Mouse (Mus musculus) heart, embryonic 11.5 days (tissue): ENCODE data around the gene Fat2. TPM values are rescaled to one million over a fixed set of nuclear protein-coding genes. Genes with fewer than 3 reads are reported as not detected.

Experiments used
- ATAC-seq: fragments of 200-750 bp; cut with Nextera tagmentation; replicated peaks from 2 replicates; pipeline ENCODE4 v1.8.0; 2017; ENCODE audit warnings: moderate library complexity; ENCODE audit not compliant: insufficient number of reproducible peaks, low FRiP score, low TSS enrichment
- H3K27ac ChIP-seq: fragments of 300-500 bp; sonication (generic); 2 replicates; pipeline ENCODE4 v1.5.1; 2014; ENCODE audit warnings: mild to moderate bottlenecking, low read depth, low read length
- H3K27me3 ChIP-seq: fragments of 300-500 bp; sonication (generic); 2 replicates; pipeline ENCODE4 v1.6.1; 2014; ENCODE audit warnings: mild to moderate bottlenecking, low read length, mixed read lengths; ENCODE audit not compliant: control insufficient read depth, insufficient read depth
- H3K36me3 ChIP-seq: fragments of 300-500 bp; sonication (generic); 2 replicates; pipeline ENCODE4 v1.6.1; 2014; ENCODE audit warnings: mild to moderate bottlenecking, low read length, moderate library complexity, mixed read lengths; ENCODE audit not compliant: control insufficient read depth, insufficient read depth
- H3K4me1 ChIP-seq: fragments of 300-500 bp; sonication (generic); 2 replicates; pipeline ENCODE4 v1.6.1; 2014; ENCODE audit warnings: low read length; ENCODE audit not compliant: control insufficient read depth, insufficient read depth
- H3K4me2 ChIP-seq: fragments of 300-500 bp; sonication (generic); 2 replicates; pipeline ENCODE4 v1.6.1; 2014; ENCODE audit warnings: mild to moderate bottlenecking, moderate library complexity
- H3K4me3 ChIP-seq: fragments of 300-500 bp; sonication (generic); 2 replicates; pipeline ENCODE4 v1.5.1; 2014; ENCODE audit warnings: low read depth, low read length
- H3K9ac ChIP-seq: fragments of 300-500 bp; sonication (generic); 2 replicates; pipeline ENCODE4 v1.6.1; 2014; ENCODE audit warnings: mild to moderate bottlenecking, low read depth, low read length, moderate library complexity
- H3K9me3 ChIP-seq: fragments of 300-500 bp; sonication (generic); replicated peaks from 2 replicates; pipeline ENCODE4 v1.6.1; 2016; ENCODE audit warnings: low read length; ENCODE audit not compliant: control insufficient read depth
- WGBS: fragments of 180-500 bp; shearing (Covaris S2); extraction: QIAGEN DNeasy Blood & Tissue Kit; methylation state at CpG from one replicate; pipeline ENCODE4 v1.1.7; 2014; ENCODE audit not compliant: insufficient replicate concordance; 5-methylcytosine and 5-hydroxymethylcytosine counted together
- polyA plus RNA-seq: library from polyadenylated mRNA; unstranded; fragments of >200 nt; fragmentation: Nextera tagmentation; extraction: Ambion mirVana; gene quantifications from 2 replicates; pipeline ENCODE4 v1.2.1, GENCODE M21; 2014

Fat2 gene
- polyA plus RNA-seq, 1 experiment from 2014 or later, result not detected

- Histone ChIP-seq H3K4me3 (no peak overlapping the region), H3K27ac (no peak overlapping the region), H3K4me1 (peaks cover 3% of the 10 kb centered on the region; the same call in 1 of the 2 replicates), H3K9me3 (no peaks in the 10 kb centered on the region), H3K4me2 (no peak overlapping the region), H3K9ac (no peak overlapping the region), H3K27me3 (no peaks in the 10 kb centered on the region), H3K36me3 (0 out of 2 replicates have a peak, but pooled peaks cover 3% of the 10 kb centered on the region)
- no peak for ATAC-seq
- 70% methylated on average over 7 of the region's 7 CpGs for WGBS
Observed at GRCm38 (mm10) chr11:55217880-55218279, 118.5 kb downstream of the Fat2 start.

GRCm38 (mm10) chr11:55217418-55217817 is 118.9 kb downstream of the Fat2 start:
- Histone ChIP-seq H3K27me3 (no peaks in the 10 kb centered on the region), H3K4me1 (peaks cover 3% of the 10 kb centered on the region; the same call in 1 of the 2 replicates), H3K27ac (no peak overlapping the region), H3K4me2 (no peak overlapping the region), H3K36me3 (0 out of 2 replicates have a peak, but pooled peaks cover 3% of the 10 kb centered on the region), H3K9ac (no peak overlapping the region), H3K4me3 (no peak overlapping the region), H3K9me3 (no peaks in the 10 kb centered on the region)
- 56% methylated on average over 4 of the region's 4 CpGs for WGBS
- no peak for ATAC-seq

GRCm38 (mm10) chr11:55216830-55217229 is 119.5 kb downstream of the Fat2 start:
- Histone ChIP-seq H3K27ac (no peak overlapping the region), H3K9me3 (no peaks in the 10 kb centered on the region), H3K4me2 (no peak overlapping the region), H3K9ac (no peak overlapping the region), H3K36me3 (0 out of 2 replicates have a peak, but pooled peaks cover 2% of the 10 kb centered on the region), H3K4me3 (no peak overlapping the region), H3K4me1 (peaks cover 3% of the 10 kb centered on the region; the same call in 1 of the 2 replicates), H3K27me3 (no peaks in the 10 kb centered on the region)
- ATAC-seq, result no peak
- 73% methylated on average over 13 of the region's 13 CpGs for WGBS

- Histone ChIP-seq H3K9ac (no peak overlapping the region), H3K4me1 (peaks cover 3% of the 10 kb centered on the region; the same call in 1 of the 2 replicates), H3K36me3 (no peaks in the 10 kb centered on the region), H3K4me2 (no peak overlapping the region), H3K9me3 (no peaks in the 10 kb centered on the region), H3K27me3 (no peaks in the 10 kb centered on the region), H3K27ac (no peak overlapping the region), H3K4me3 (no peak overlapping the region)
- ATAC-seq, result no peak
- 65% methylated on average over 3 of the region's 4 CpGs for WGBS
Observed at GRCm38 (mm10) chr11:55216061-55216460, 120.3 kb downstream of the Fat2 start.

- Histone ChIP-seq H3K4me2 (no peak overlapping the region), H3K9me3 (no peaks in the 10 kb centered on the region), H3K9ac (no peak overlapping the region), H3K4me1 (peaks cover 3% of the 10 kb centered on the region; the same call in 1 of the 2 replicates), H3K36me3 (no peaks in the 10 kb centered on the region), H3K27me3 (no peaks in the 10 kb centered on the region), H3K4me3 (no peak overlapping the region), H3K27ac (no peak overlapping the region)
- WGBS, result 62% methylated on average over 3 of the region's 3 CpGs
- ATAC-seq, result no peak
Observed at GRCm38 (mm10) chr11:55214978-55215377, 121.4 kb downstream of the Fat2 start.

- Histone ChIP-seq H3K4me1 (peaks cover 3% of the 10 kb centered on the region; the same call in 1 of the 2 replicates), H3K9ac (no peak overlapping the region), H3K4me3 (no peak overlapping the region), H3K27me3 (no peaks in the 10 kb centered on the region), H3K9me3 (no peaks in the 10 kb centered on the region), H3K27ac (no peak overlapping the region), H3K4me2 (no peak overlapping the region), H3K36me3 (no peaks in the 10 kb centered on the region)
- WGBS, result 80% methylated on average over 5 of the region's 5 CpGs
- no peak for ATAC-seq
Observed at GRCm38 (mm10) chr11:55214161-55214560, 122.2 kb downstream of the Fat2 start.

- H3K4me3 ChIP-seq, result no peak overlapping the region
- no peak overlapping the region for H3K9ac ChIP-seq
- peaks cover 3% of the 10 kb centered on the region; the same call in 1 of the 2 replicates for H3K4me1 ChIP-seq
- no peak for ATAC-seq
- WGBS, result 93% methylated on average over 4 of the region's 4 CpGs
- no peaks in the 10 kb centered on the region for H3K9me3 ChIP-seq
- no peak overlapping the region for H3K4me2 ChIP-seq
- no peaks in the 10 kb centered on the region for H3K27me3 ChIP-seq
- no peak overlapping the region for H3K27ac ChIP-seq
- no peaks in the 10 kb centered on the region for H3K36me3 ChIP-seq
Observed at GRCm38 (mm10) chr11:55213518-55213917, 122.8 kb downstream of the Fat2 start.

GRCm38 (mm10) chr11:55209626-55210353 is 126.6 kb downstream of the Fat2 start:
- no peaks in the 10 kb centered on the region for H3K36me3 ChIP-seq
- H3K4me3 ChIP-seq, result no peak overlapping the region
- no peaks in the 10 kb centered on the region for H3K4me1 ChIP-seq
- H3K27me3 ChIP-seq, result no peaks in the 10 kb centered on the region
- 67% methylated on average over 6 of the region's 6 CpGs for WGBS
- no peaks in the 10 kb centered on the region for H3K9me3 ChIP-seq
- no peak overlapping the region for H3K4me2 ChIP-seq
- no peak for ATAC-seq
- no peak overlapping the region for H3K9ac ChIP-seq
- no peak overlapping the region for H3K27ac ChIP-seq

GRCm38 (mm10) chr11:55209032-55209431 is 127.3 kb downstream of the Fat2 start:
- no peak overlapping the region for H3K9ac ChIP-seq
- H3K4me2 ChIP-seq, result no peak overlapping the region
- no peak for ATAC-seq
- no peaks in the 10 kb centered on the region for H3K27me3 ChIP-seq
- 51% methylated on average over 2 of the region's 2 CpGs for WGBS
- H3K9me3 ChIP-seq, result no peaks in the 10 kb centered on the region
- no peak overlapping the region for H3K27ac ChIP-seq
- no peaks in the 10 kb centered on the region for H3K36me3 ChIP-seq
- H3K4me1 ChIP-seq, result no peaks in the 10 kb centered on the region
- H3K4me3 ChIP-seq, result no peak overlapping the region
